In genomic region chr6:127910638-127911037, GRCm38 (mm10) we compare ENCODE assay signal across 28 mouse cellular contexts. TPM values are rescaled to one million over a fixed set of nuclear protein-coding genes. Genes with fewer than 3 reads are reported as not detected.
"Had no signal": no experiment of that assay in that cellular context is flagged by ENCODE, and none has a peak within 500 bp of the region (broad histone marks: within the 10 kb centered on the region; RNA-seq: fewer than 3 reads in every experiment).

No protein-coding gene starts in this region.

- H3K9me3 ChIP-seq: heart, embryonic 10.5 days; hindbrain, embryonic 13.5 days; hindbrain, embryonic 15.5 days; kidney, embryonic 15.5 days; limb, embryonic 12.5 days; liver, embryonic 15.5 days had no signal

- ATAC-seq: hindbrain, postnatal 0 days; intestine, embryonic 16.5 days; liver, postnatal 0 days had no signal

- H3K27me3 ChIP-seq: heart, embryonic 12.5 days; hindbrain, embryonic 13.5 days; hindbrain, embryonic 15.5 days; kidney, embryonic 15.5 days; limb, embryonic 12.5 days; liver, embryonic 13.5 days; liver, embryonic 15.5 days had no signal

- H3K4me1 ChIP-seq: heart, embryonic 10.5 days; heart, embryonic 12.5 days; hindbrain, embryonic 13.5 days; hindbrain, embryonic 15.5 days; kidney, embryonic 15.5 days; limb, embryonic 12.5 days; liver, embryonic 15.5 days had no signal

- DNase-seq: gastrocnemius, postnatal 25 days; heart, adult 18-20 months; heart, postnatal 10 days; heart, postnatal 36 days; kidney, adult 11 months; kidney, adult 2 months; kidney, adult 9 months; kidney, postnatal 14 days; kidney, postnatal 36 days; layer of hippocampus, adult 9-11 months; layer of hippocampus, postnatal 36 days; left cerebral cortex, postnatal 4 days; liver; liver, embryonic 13.5 days; liver, postnatal 0 days had no signal

- H3K27ac ChIP-seq: heart, embryonic 10.5 days; hindbrain, embryonic 13.5 days; hindbrain, embryonic 15.5 days; hindbrain, postnatal 0 days; kidney, embryonic 15.5 days; kidney, postnatal 0 days; limb, embryonic 12.5 days; liver, embryonic 13.5 days; liver, embryonic 15.5 days had no signal

- H3K4me2 ChIP-seq: heart, embryonic 12.5 days; hindbrain, embryonic 13.5 days; hindbrain, embryonic 15.5 days; kidney, embryonic 15.5 days; limb, embryonic 12.5 days; liver, embryonic 11.5 days; liver, embryonic 13.5 days; liver, embryonic 15.5 days had no signal

- H3K36me3 ChIP-seq: heart, embryonic 10.5 days; heart, embryonic 12.5 days; hindbrain, embryonic 15.5 days; kidney, embryonic 15.5 days; liver, embryonic 13.5 days; liver, embryonic 15.5 days had no signal

- H3K4me3 ChIP-seq: heart, embryonic 10.5 days; heart, embryonic 12.5 days; hindbrain, embryonic 13.5 days; hindbrain, embryonic 15.5 days; kidney, embryonic 15.5 days; limb, embryonic 12.5 days; liver, embryonic 13.5 days; liver, embryonic 15.5 days had no signal

- H3K9ac ChIP-seq: heart, embryonic 12.5 days; hindbrain, embryonic 13.5 days; hindbrain, embryonic 15.5 days; kidney, embryonic 15.5 days; limb, embryonic 12.5 days; liver, embryonic 13.5 days; liver, embryonic 15.5 days; liver, postnatal 0 days had no signal

RNA-seq across cellular contexts. Expression of gene Tspan11, which starts 23.2 kb away (rescaled TPM):
- total RNA-seq: granulocyte monocyte progenitor cell, adult 5-6 weeks; hematopoietic stem cell, adult 5-6 weeks had no signal
